Mouse (Mus musculus) heart, adult 2 months (tissue): ENCODE data around the gene Slc35e3.

ENCODE experiments used
- CTCF ChIP-seq: fragments of 200-600 bp; IDR thresholded peaks from 2 replicates; pipeline ENCODE4 v1.8.1; 2022; ENCODE audit warnings: antibody characterized with exemption, mild to moderate bottlenecking, moderate library complexity
- POLR2A ChIP-seq: fragments of 200-500 bp; IDR thresholded peaks from 2 replicates; pipeline ENCODE4 v1.6.1; 2011; ENCODE audit warnings: mild to moderate bottlenecking, low read depth, low read length, control low read depth; ENCODE audit not compliant: insufficient read depth

GRCm38 (mm10) chr10:117779581-117780305, 33.6 kb upstream of the Slc35e3 start:
- no peak for TF ChIP-seq POLR2A
- TF ChIP-seq CTCF: no peak
